Mouse (Mus musculus) kidney, adult 2 months (tissue): Measurements from ENCODE around the gene Zmiz1. TPM values are rescaled to one million over a fixed set of nuclear protein-coding genes. Genes with fewer than 3 reads are reported as not detected.

ENCODE experiments used
- DNase-seq: peaks from one replicate; pipeline ENCODE4 v3.0.0; 2021
- H3K27ac ChIP-seq: fragments of 200-500 bp; 2 replicates; pipeline ENCODE4 v1.5.1; 2012; ENCODE audit warnings: low read depth, low read length, control low read depth, inconsistent platforms; ENCODE audit not compliant: insufficient read depth
- H3K27me3 ChIP-seq: fragments of 200-500 bp; replicated peaks from 2 replicates; pipeline ENCODE4 v1.6.1; 2012; ENCODE audit warnings: mild to moderate bottlenecking, moderate library complexity, low read length, inconsistent platforms; ENCODE audit not compliant: control insufficient read depth, insufficient read depth
- H3K36me3 ChIP-seq: fragments of 200-500 bp; 2 replicates; pipeline ENCODE4 v1.6.1; 2012; ENCODE audit warnings: mild to moderate bottlenecking, moderate library complexity, low read length, inconsistent platforms; ENCODE audit not compliant: control insufficient read depth, insufficient read depth
- H3K4me1 ChIP-seq: fragments of 200-500 bp; 2 replicates; pipeline ENCODE4 v1.6.1; 2011; ENCODE audit warnings: low read length; ENCODE audit not compliant: control insufficient read depth, insufficient read depth
- H3K4me3 ChIP-seq: fragments of 200-500 bp; 2 replicates; pipeline ENCODE4 v1.5.1; 2011; ENCODE audit warnings: mild to moderate bottlenecking, low read depth, low read length, control low read depth; ENCODE audit not compliant: insufficient read depth
- CTCF ChIP-seq: fragments of 200-500 bp; conservative IDR thresholded peaks from 2 replicates; pipeline ENCODE4 v1.5.1; 2011; ENCODE audit warnings: low read depth, mild to moderate bottlenecking, control low read depth, low read length, moderate library complexity, mixed read lengths; ENCODE audit not compliant: insufficient read depth, insufficient read length
- POLR2A ChIP-seq: fragments of 200-500 bp; IDR thresholded peaks from one replicate; pipeline ENCODE4 v1.6.1; 2011; ENCODE audit warnings: low read depth, low read length, control low read depth
- WGBS: fragments of 180-500 bp; shearing (Covaris S2); methylation state at CpG from one replicate; pipeline ENCODE4 v1.1.7; 2018; 5-methylcytosine and 5-hydroxymethylcytosine counted together
- polyA plus RNA-seq: library from polyadenylated mRNA; depleted of rRNA; stranded (reverse); fragments of >200 nt; gene quantifications from 2 replicates; pipeline ENCODE4 v1.2.3, GENCODE M21; 2012

The Zmiz1 gene
- polyA plus RNA-seq, 1 experiment = 42.6 TPM

GRCm38 (mm10) chr14:25488097-25488613 lies 29.2 kb downstream of the Zmiz1 start:
- TF ChIP-seq CTCF (peak; percentile 18; the same call in 1 of the 2 replicates), POLR2A (no peak)
- no peaks in the 10 kb centered on the region for H3K27me3 ChIP-seq
- H3K36me3 ChIP-seq = no peaks in the 10 kb centered on the region
- WGBS = 15% methylated on average over 6 of the region's 6 CpGs
- peak overlapping the region; percentile 97 for H3K27ac ChIP-seq
- peaks cover 80% of the 10 kb centered on the region for H3K4me1 ChIP-seq
- peak; percentile 83 for DNase-seq
- no peak overlapping the region for H3K4me3 ChIP-seq

- H3K27me3 ChIP-seq = no peaks in the 10 kb centered on the region
- H3K36me3 ChIP-seq = no peaks in the 10 kb centered on the region
- peak overlapping the region; percentile 97 for H3K27ac ChIP-seq
- WGBS = 45% methylated on average over 6 of the region's 6 CpGs
- TF ChIP-seq POLR2A = no peak
- 0 out of 2 replicates have a peak, but pooled peaks have one; percentile 0 for TF ChIP-seq CTCF
- peak; percentile 98 for DNase-seq
- no peak overlapping the region for H3K4me3 ChIP-seq
- H3K4me1 ChIP-seq = peaks cover 81% of the 10 kb centered on the region
These were observed 30.5 kb downstream of the Zmiz1 start for GRCm38 (mm10) chr14:25489336-25490078.

- Histone ChIP-seq H3K4me3 (no peak overlapping the region), H3K4me1 (peaks cover 93% of the 10 kb centered on the region), H3K36me3 (no peaks in the 10 kb centered on the region), H3K27me3 (no peaks in the 10 kb centered on the region), H3K27ac (no peak overlapping the region)
- TF ChIP-seq POLR2A = no peak
- TF ChIP-seq CTCF = no peak
- WGBS = 80% methylated on average over 5 of the region's 5 CpGs
- peak; percentile 43 for DNase-seq
These were observed 33.0 kb downstream of the Zmiz1 start for GRCm38 (mm10) chr14:25491961-25492360.

- Histone ChIP-seq H3K4me3 (no peak overlapping the region), H3K36me3 (no peaks in the 10 kb centered on the region), H3K4me1 (peaks cover 93% of the 10 kb centered on the region), H3K27ac (peak overlapping the region; percentile 64), H3K27me3 (no peaks in the 10 kb centered on the region)
- 73% methylated on average over 11 of the region's 11 CpGs for WGBS
- TF ChIP-seq POLR2A = no peak
- TF ChIP-seq CTCF = no peak
- DNase-seq = peak; percentile 11
These were observed 33.7 kb downstream of the Zmiz1 start for GRCm38 (mm10) chr14:25492567-25493279.

DNA sequence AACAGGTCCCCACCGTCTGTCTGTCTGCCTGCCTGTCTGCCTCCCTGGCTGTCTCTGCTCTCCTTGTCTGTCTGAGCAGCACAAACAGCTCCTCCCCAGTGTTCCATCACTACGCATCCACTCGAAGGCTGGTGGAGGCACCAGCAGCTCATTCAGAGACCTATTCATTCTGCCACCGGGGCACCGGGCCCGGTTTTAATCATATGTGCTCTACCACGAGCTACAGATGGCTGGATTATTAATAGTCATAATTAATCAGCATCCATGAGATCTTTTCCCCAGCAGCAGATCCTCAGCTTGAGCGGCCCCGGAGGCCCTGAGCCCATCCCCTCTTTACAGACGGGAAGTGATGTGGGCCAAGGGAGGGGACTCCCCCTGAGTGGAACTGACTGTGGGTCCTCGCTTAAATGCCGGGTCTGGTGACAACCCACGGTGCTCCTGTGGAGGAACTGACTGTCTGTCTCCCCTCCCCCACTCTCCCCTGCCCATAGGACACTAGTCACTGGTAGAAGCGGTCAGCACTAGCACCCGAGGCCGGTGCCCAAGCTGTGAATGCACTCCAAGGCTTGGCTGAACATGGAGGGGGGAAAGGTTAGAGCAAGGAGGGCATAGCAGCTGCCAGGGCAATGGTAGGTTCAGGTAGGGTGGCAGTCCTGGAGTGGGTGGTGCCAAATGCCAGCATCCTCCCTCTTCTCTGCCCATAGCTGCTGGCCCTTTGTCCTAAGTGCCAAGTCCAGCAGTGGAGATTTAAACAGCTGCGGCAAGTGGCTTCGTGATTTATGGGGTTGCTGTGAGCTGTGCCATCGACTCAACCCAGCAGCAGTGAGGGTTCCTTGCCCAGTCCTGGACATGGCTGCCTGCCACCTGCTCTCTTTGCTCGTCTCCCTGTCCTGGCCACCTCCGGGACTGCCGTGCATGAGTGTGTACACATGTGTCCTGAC lies 34.6 kb downstream of the Zmiz1 start:
- Histone ChIP-seq H3K36me3 (no peaks in the 10 kb centered on the region), H3K27ac (peak overlapping the region; percentile 64), H3K27me3 (no peaks in the 10 kb centered on the region), H3K4me1 (peaks cover 91% of the 10 kb centered on the region), H3K4me3 (no peak overlapping the region)
- 18% methylated on average over 22 of the region's 22 CpGs for WGBS
- peak; percentile 95 for DNase-seq
- TF ChIP-seq POLR2A (no peak), CTCF (peak; percentile 16; the same call in 1 of the 2 replicates)

DNA sequence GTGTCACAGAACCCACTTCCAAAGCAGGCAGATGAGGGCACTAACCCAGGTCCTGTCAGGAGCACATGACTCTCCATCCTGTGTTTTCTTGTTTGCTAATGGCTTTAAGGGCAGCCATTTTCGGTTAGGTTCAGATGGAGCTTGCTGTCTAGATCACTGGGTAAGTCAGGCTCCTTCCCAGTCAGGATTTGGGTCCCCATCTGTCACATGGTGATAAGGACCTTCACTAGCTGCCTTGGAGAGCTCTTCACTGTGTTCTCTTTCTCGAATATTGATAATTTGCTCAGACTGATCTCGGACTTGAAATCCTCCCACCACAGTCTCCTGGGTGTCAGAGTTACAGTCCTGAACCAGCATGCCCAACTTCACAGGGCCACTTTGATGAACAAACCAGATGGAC lies 35.8 kb downstream of the Zmiz1 start:
- Histone ChIP-seq H3K4me3 (no peak overlapping the region), H3K36me3 (no peaks in the 10 kb centered on the region), H3K27me3 (no peaks in the 10 kb centered on the region), H3K27ac (peak overlapping the region; percentile 65), H3K4me1 (peaks cover 91% of the 10 kb centered on the region)
- DNase-seq = no peak
- TF ChIP-seq POLR2A = no peak
- no peak for TF ChIP-seq CTCF
- 44% methylated on average over 3 of the region's 3 CpGs for WGBS
